In the genomic region with DNA sequence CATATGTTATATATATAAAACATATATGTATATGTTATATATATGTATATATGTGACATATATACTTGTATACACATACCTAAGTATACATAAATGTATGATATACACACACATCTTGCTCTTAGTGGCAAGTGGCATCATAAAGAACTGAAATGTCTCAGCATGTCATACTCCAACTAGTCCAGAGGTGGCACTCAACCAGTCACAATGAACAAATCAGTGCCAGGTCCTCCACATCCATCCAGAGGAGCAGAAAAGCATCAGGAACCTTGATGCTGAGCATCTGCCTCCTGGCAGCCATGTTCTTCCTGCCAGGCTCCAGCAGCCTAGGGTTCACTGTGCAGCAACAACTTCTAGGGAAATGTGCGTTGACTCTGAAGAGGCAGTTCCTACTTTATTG, we compare ENCODE assay signal across 22 mouse cellular contexts.
DNase-seq lines count a peak whose midpoint lies in the region; ATAC-seq and TF ChIP-seq lines count a peak whose summit lies in the region.
"Had no signal": no experiment of that assay in that cellular context is flagged by ENCODE, and none has a peak within 500 bp of the region (broad histone marks: within the 10 kb centered on the region; RNA-seq: fewer than 3 reads in every experiment).

No protein-coding gene starts in this region.

- TF ChIP-seq EP300 in liver, postnatal 0 days (IDR thresholded peaks at IDR 0.05; ENCODE audit: low read depth) = no peak

- H3K27me3 ChIP-seq in liver, postnatal 0 days (ENCODE audit: insufficient read depth, low read length) = no peaks in the 10 kb centered on the region
- H3K27me3 ChIP-seq: embryonic facial prominence, embryonic 12.5 days; limb, embryonic 12.5 days; lung, embryonic 15.5 days; neural tube, embryonic 15.5 days had no signal

- TF ChIP-seq CTCF in gastrocnemius, adult 2 months (IDR thresholded peaks at IDR 0.05) = peak; percentile 22; the same call in 1 of the 2 replicates
- TF ChIP-seq CTCF in liver, postnatal 0 days (IDR thresholded peaks at IDR 0.05; ENCODE audit: low read depth) = peak; percentile 18; the same call in 1 of the 2 replicates

- intact Hi-C loops in gastrocnemius, adult 2 months (cut with DNase I) = no loop called here

- no peak overlapping the region for H3K9ac ChIP-seq in liver, postnatal 0 days (replicated peaks)
- H3K9ac ChIP-seq: embryonic facial prominence, embryonic 12.5 days; limb, embryonic 12.5 days; lung, embryonic 15.5 days; neural tube, embryonic 15.5 days had no signal

- no peak overlapping the region for H3K4me3 ChIP-seq in gastrocnemius, adult 2 months
- H3K4me3 ChIP-seq in liver, postnatal 0 days (ENCODE audit: low read depth, low read length) = no peak overlapping the region
- H3K4me3 ChIP-seq: embryonic facial prominence, embryonic 12.5 days; hindbrain, embryonic 10.5 days; limb, embryonic 12.5 days; lung, embryonic 15.5 days; neural tube, embryonic 15.5 days had no signal

- no peak for DNase-seq in gastrocnemius, adult 2 months
- no peak for DNase-seq in gastrocnemius, adult 8-10 months (ENCODE audit: low spot score in 2 of 2)
- DNase-seq in liver, postnatal 0 days = no peak
- no peak for DNase-seq in liver
- DNase-seq in ZHBTc4 (ENCODE audit: low read depth, low spot score) = peak; percentile 29
- peak; percentile 61 for DNase-seq in retina, embryonic 14.5 days (ENCODE audit: low spot score)
- no peak for DNase-seq in cerebellum, adult 18-20 months
- no peak for DNase-seq in thymus, postnatal 0 days (ENCODE audit: low spot score)
- DNase-seq: adrenal gland, postnatal 10 days; B cell, adult 2 months; cerebellum, adult 9-11 months; kidney, postnatal 14 days; right cerebral cortex, adult 18-20 months; spleen, adult 18-20 months; thymus, postnatal 25 days had no signal

- ATAC-seq in liver, postnatal 0 days = no peak
- ATAC-seq: intestine, embryonic 16.5 days had no signal

- no peaks in the 10 kb centered on the region for H3K9me3 ChIP-seq in liver, postnatal 0 days (ENCODE audit: low read length)
- H3K9me3 ChIP-seq: embryonic facial prominence, embryonic 12.5 days; hindbrain, embryonic 10.5 days; limb, embryonic 12.5 days; lung, embryonic 15.5 days; neural tube, embryonic 15.5 days had no signal

- no peaks in the 10 kb centered on the region for H3K4me1 ChIP-seq in liver, postnatal 0 days (ENCODE audit: insufficient read depth)
- H3K4me1 ChIP-seq: hindbrain, embryonic 10.5 days had no signal

- no peaks in the 10 kb centered on the region for H3K36me3 ChIP-seq in liver, postnatal 0 days (replicated peaks; ENCODE audit: insufficient read depth, low read length)
- H3K36me3 ChIP-seq: embryonic facial prominence, embryonic 12.5 days; G1E; hindbrain, embryonic 10.5 days; limb, embryonic 12.5 days; lung, embryonic 15.5 days; neural tube, embryonic 15.5 days had no signal

- 68% methylated on average over 1 of the region's 1 CpGs for WGBS in liver, postnatal 0 days (ENCODE audit: insufficient replicate concordance)

- no peak overlapping the region for H3K4me2 ChIP-seq in liver, postnatal 0 days (ENCODE audit: low read depth, low read length)
- H3K4me2 ChIP-seq: embryonic facial prominence, embryonic 12.5 days; limb, embryonic 12.5 days; lung, embryonic 15.5 days; neural tube, embryonic 15.5 days had no signal

- no peak overlapping the region for H3K27ac ChIP-seq in gastrocnemius, adult 2 months
- H3K27ac ChIP-seq in liver, postnatal 0 days (ENCODE audit: low read depth) = no peak overlapping the region
- H3K27ac ChIP-seq: embryonic facial prominence, embryonic 12.5 days; hindbrain, embryonic 10.5 days; lung, embryonic 15.5 days; neural tube, embryonic 15.5 days had no signal

Comparison
In these comparisons a context has a peak if more than half of its experiments do, and no peak if none do; other contexts are left out.
1. DNase-seq: peak in ZHBTc4 (single experiment) and retina, embryonic 14.5 days (single experiment); none in gastrocnemius, adult 2 months (single experiment), gastrocnemius, adult 8-10 months (0 of 2), liver, postnatal 0 days (single experiment), liver (single experiment), cerebellum, adult 18-20 months (0 of 2) and thymus, postnatal 0 days (single experiment).